Mouse (Mus musculus) ES-CJ7 (cell line): ENCODE data around the gene Zap70.

Experiments used
- DNase-seq: peaks from one replicate; pipeline ENCODE4 v3.0.0; 2011; ENCODE audit warnings: low read depth, low spot score

Gene Zap70

DNA sequence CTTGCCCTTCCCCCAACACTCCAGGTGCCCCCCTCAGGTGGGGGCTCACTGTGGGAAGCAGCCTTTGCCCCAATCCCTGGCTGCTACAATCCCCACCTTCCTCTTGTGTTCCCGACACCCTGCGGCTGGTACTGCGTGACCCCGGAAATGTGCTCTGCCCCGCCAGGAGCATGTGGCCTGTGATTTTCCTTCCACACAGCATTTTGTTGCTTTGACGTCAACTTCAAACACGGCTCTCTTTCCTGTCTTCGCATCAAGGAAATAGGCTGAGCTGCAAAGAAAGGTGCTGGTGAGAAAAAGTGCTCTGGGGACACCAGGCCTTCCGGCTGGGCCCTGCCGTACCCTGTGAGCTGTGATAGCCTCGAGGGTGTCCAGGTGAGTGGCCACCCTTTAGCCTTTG lies at the start of gene Zap70:
Gene Zap70 (plus strand): TSS at position 231 of the 400 bp plus-strand sequence.
- no peak for DNase-seq

DNA sequence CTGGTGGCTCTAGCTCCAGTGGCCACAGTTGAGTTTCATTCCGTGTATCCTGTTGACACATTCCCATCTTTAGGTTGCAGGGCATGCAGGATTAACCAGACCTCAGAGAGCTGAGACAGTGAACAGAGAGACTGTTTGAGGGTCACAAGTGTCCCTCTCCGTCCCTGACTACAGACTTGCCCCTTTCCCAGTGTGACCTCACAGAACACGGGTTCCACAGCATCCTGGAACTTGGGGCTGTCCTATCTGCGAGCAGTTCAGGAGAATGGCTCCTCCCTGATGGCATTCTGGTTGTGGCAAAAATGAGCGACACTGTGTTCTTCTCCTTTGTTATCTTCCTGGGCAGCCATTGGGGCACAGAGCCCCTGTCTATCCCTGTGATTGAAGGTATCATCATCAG lies 47.3 kb upstream of the Zap70 start, which contains the start of gene Actr1b:
Gene Actr1b (minus strand): TSS at position 112 of the 400 bp plus-strand sequence.
- DNase-seq, result no peak

DNA sequence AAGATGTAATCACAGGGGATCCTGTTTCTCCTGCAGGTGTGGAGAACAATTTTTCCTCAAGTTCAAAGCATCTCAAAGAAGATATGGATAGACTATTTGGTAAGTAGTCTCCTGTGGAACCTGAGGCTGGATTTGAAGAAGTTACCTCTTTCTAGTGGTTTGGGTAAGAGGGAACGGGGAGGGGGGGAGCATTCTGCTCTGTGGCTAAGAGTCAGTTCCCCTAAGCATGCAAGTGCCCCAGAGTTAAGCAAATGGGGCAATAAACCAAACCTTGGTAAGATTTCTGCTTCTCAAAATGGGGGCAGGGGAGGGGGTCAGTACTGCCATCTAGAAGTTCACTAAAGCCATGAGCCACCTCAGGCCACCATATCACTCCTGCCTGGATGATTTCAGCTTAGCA lies 42.8 kb upstream of the Zap70 start:
- DNase-seq, result no peak

DNA sequence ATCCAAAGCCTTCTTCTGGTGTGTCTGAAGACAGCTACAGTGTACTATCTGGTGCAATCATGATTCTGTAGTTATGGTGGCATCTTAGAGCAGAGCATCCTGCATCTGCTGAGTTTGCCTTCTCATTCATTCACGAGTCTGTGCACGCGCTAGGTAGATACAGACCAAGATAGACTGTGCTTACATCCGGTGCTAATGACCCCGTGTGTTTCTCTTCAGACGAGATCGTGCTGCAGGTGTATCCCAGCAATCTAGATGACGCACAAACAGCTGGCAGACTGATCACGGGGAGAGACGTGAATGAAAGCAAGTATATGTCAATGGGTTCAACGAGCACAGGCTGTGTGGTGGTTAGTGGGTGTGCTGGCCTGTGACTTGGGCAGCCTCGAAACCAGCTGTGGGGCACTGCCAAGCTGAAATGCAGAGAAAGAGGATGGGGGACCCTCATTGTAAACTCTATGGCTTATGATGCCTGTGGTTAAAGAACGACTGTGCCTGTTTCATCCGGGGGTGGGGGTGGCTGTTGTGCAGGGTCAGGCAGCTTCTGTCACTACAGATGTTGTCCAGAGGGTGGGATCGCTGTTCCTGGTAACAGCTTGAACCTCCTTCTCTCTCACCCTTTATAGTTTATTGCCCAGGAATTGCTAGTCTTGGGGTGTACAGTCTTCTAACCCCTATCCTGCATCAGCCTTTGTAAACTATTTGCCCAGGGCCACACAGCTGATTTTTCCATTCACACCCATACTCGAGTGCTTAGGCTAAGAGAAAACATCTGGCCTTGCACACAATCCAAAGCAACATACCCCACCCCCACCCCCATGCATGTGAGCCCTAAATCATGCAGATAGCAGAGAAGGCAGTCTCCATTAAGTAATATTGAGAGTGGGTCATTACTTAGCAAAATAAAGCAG lies 38.2 kb upstream of the Zap70 start:
- no peak for DNase-seq

- DNase-seq, result no peak
Measured at GRCm38 (mm10) chr1:36724057-36724431, 37.6 kb upstream of the Zap70 start.

DNA sequence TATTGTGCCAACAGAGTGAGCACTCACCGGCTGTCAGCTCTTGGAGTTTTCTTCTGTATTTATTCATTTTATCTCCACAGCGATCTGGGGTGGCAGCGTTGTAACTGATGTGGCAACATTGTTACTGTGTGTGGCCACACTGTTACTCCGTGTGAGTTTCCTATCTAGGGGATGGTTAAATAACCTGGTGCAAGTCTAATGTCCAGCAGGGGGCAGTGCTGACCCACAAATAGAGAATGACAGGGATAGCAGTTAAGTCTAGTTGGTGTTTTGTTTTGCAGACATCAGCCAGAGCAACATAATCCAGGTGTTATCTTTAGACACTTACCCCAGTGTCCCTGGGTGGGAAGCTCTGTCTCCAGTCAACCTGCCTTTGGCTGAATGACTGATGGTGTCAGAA lies 24.3 kb upstream of the Zap70 start:
- peak; percentile 92 for DNase-seq

DNA sequence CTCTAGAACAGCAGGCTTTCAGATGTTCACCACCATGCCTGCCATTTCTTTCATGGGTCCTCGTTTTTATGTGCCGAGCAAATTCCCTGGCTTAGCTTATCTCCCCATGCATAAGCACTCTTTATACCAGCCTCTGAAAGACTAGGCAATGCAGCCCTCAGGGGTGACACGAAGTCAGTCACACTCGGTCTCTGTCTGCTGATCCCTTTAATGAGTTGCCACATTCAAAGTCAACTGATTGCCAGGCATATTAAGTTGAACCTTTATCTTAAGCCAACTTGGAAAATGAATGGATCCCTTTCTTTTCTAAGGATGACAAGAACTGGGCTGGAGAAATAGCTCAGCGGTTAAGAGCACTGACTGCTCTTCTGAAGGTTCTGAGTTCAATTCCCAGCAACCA lies 22.4 kb upstream of the Zap70 start:
- DNase-seq, result no peak

DNA sequence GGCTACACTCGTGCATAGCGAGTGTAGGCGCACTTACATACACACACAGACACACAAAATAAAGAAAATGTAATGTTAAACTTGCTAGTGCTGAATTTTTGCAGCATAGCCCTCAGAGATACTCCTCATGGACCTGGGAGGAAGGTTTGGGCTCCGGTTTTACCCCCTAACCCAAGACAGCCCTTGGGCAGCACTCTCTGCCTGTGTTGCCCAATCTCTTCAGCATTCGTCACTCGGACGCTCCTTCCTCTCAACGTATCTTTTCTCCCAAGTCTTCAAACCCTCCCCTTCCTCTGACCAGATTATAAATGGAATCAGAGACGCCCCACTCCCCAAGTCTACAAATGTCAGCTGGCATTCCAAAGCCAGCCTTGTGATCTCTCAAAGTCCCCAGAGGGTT lies 18.6 kb upstream of the Zap70 start:
- DNase-seq, result no peak

DNA sequence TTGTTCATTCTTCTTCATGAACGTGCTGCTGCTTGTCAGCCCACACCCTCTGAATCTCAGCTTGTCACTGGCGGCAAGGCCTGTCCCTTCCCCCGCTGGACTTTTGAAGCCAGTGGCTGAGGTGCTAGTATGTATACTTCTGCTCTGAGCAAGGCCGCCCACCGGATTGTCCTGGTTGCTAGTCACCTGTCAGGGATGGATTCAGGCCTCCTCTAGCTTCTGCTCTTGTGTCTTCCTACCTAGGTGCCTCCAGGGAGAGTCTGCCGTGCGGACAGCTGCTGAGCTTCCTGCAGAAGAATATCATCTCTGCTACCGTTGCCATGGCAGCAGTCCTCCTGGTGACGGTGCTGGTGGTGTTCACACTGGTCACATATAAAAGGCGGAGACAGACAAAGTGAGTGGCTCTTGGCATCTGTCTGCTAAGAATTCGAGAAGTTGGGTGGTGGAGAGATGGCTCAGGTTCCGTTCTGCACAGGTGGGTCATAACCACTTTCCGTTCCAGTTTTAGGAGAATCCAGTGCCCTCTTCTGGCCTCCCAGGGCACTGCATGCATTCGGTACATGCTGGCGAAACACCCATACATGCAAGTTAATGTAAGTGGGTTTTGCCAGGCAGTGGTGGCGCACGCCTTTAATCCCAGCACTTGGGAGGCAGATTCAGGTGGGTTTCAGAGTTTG lies 17.2 kb upstream of the Zap70 start:
- DNase-seq, result peak; percentile 83

DNA sequence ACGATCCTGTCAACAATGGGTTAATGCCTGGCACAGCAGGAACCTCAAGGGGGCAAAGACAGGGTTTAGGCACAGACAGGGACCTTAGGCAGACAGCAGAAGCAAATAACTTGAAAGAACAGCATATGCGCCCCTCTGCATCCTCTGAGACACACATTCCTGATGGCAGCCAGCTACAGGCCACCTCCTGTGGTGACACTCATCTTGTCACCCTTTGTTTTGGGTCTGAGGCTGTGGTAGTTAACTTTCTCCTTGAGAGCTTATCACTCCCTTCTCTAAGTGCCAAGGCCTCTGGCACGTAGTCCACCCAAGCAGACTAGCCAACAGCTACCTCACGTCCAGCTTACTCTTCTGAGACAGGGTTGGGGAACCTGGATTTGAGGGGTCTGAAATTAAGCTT lies 15.9 kb upstream of the Zap70 start:
- DNase-seq, result peak; percentile 46

DNA sequence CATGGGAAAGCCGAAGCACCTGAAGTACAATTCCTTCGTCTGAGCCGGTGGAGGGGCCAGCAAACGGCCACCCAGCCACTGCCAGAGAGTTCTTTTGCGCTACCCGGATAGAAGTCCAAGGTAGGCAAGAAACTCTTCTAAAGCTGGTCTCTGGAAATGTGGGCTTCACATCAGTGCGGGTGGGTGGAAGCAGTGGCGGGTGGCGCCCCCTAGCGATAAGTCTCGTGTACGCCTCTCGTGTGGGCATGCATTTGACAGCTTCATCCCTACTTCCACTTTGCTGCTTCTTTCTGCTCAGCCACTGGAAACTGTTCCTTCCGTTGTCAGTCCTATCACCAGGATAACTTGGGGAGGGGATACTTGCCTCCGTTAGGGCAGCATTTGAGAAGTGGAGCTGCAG lies 15.1 kb upstream of the Zap70 start:
- DNase-seq, result peak; percentile 69

DNA sequence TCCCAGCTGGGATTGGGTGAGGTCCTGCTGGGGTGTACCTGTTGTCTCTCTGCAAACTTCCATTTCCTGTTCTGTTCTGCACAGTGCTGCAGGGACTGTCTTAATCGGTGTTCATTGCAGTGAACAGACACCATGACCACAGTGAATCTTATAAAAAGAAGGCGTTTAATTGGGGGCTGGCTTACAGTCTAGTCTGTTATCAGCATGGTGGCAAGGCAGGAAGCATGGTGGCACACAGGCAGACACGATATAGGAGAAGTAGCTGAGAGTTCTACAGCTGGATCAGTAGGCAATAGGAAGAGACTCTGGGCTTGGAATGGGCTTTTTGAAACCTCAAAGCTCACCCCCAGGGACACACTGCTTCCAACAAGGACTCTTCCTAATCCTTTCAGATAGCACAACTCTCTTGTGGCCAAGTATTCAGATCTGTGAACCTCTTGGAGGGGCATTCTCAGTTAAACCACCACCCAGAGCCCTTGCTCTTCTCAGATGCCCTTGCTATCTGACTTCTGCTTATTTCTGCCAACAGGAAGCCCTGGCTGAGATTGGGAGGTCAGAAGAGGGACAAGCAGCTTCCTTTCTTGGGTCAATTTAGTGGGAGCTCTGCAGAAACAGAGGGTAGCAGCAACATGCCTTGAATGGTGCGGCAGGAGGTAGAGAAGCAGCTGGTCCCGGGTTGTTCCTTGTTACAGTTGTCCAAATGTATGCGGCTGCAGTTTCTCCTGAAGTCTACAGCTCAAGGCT lies 7.5 kb upstream of the Zap70 start:
- no peak for DNase-seq

- peak; percentile 50 for DNase-seq
Measured at GRCm38 (mm10) chr1:36758553-36758952, 3.0 kb upstream of the Zap70 start.

- DNase-seq, result peak; percentile 61
Measured at GRCm38 (mm10) chr1:36759076-36759475, 2.5 kb upstream of the Zap70 start.

GRCm38 (mm10) chr1:36760401-36760800 lies 1.2 kb upstream of the Zap70 start:
- no peak for DNase-seq

DNA sequence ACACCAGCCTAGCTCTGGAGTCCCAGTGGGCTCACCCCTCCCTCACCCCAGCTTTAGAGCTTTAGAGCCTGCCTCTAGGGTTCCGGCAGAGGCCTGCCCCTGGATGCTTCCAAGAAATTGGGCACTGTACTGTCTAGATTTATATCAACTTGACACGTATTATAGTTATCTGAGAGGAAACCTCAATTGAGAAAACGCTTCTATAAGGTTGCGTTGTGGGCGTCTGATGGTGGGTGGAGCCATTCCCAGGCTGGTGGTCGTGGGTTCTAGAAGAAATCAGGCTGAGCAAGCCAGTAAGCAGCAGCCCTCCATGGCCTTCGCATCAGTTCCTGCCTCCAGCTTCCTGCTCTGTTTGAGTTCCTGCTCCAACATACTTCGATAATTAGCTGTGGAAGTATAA lies 537 bp upstream of the Zap70 start:
- no peak for DNase-seq

DNA sequence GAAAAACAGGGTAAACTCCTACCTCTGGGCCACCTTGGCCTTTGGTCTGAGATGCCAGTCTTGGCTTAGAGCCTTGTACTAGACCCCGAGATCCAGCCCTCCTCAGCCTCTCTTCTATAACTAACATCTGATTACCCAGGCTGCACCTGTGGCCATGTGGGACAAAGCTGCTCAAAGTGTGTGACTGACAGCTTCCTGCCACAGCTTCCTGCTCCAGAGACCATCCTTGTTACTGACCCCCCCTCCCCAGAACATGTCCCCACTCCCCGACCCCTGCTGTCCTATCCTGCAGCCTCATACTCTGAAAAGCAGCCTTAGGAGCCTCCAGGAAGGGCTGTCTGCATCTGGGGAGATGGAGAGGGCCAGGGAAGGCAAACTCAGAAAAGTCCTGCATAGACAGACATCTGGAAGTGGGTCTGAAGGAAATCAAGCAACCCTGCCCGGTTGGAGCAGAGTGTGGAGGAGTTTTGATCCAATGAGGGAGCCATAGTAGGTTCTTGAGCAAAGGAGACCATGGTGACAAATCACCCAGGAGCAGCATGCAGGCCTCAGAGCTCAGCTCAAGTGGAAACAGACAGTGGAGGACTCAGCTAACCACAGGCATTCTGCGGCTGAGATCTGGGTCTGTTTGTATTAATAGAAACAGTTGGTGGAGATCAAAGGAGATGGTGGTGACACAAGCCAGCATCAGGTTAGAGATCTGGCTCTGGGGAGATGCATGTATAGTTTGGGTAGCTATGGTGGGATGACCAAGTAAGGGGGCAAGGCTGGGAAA lies 5.0 kb downstream of the Zap70 start:
- DNase-seq, result no peak

DNA sequence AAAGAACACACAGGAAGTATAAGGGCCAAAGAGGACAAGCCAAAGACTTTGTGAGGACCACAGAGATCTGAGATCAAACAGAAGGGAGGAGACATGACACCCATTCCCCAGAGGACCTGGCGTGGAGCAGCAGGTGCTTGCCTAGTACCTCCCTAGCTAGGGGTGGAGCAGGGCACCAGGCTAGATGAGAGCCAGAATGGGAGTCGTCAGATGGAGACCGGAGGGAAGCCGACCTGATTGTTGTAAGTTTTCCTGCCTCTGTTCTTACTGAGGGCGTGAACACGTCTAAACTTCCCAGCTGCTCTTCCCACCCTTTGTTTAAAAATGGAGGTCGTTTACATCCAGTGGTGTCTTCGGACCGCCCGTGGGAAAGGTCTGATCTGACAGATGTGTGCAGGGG lies 5.7 kb downstream of the Zap70 start:
- DNase-seq, result peak; percentile 65

- DNase-seq, result no peak
Measured at GRCm38 (mm10) chr1:36768786-36769185, 7.2 kb downstream of the Zap70 start.

DNA sequence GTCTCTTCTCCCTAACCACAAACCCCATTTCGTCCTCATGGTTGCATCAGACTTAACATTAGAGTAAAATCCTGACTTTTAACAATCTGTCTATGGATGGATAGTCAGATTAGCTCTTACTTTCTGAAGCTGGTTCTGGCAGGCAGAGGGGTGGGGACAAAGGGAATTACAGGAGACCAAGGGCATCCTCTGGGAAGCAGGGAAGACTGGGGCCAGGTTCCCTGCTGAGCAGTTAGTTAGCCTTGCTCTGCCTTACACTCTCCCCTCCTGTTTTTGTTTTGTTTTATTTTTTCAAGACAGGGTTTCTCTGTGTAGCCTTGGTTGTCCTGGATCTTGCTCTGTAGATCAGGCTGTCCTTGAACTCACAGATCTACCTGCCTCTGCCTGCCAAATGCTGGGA lies 8.4 kb downstream of the Zap70 start:
- DNase-seq, result peak; percentile 79

- DNase-seq, result peak; percentile 93
Measured at GRCm38 (mm10) chr1:36770998-36771397, 9.4 kb downstream of the Zap70 start.
